Mouse (Mus musculus) CH12.LX (cell line): ENCODE measurements around the gene Becn1. TPM values are rescaled to one million over a fixed set of nuclear protein-coding genes. Genes with fewer than 3 reads are reported as not detected.

Source experiments
- DNase-seq: peaks from one replicate; pipeline ENCODE4 v3.0.0-alpha.2; 2013; ENCODE audit errors: extremely low read depth
- H3K27ac ChIP-seq: 2 replicates; pipeline ENCODE4 v1.5.1; 2012; ENCODE audit warnings: low read depth, mild to moderate bottlenecking, control low read depth, moderate library complexity; ENCODE audit not compliant: insufficient read depth
- H3K27me3 ChIP-seq: replicated peaks from 2 replicates; pipeline ENCODE3; 2012; ENCODE audit warnings: inconsistent platforms
- H3K36me3 ChIP-seq, 2 experiments: replicated peaks in 1 of 2; 2 replicates each; pipeline versions ENCODE3 to v1.6.1; 2012; ENCODE audit warnings: inconsistent platforms in 1 of 2, low read length in 1 of 2, mild to moderate bottlenecking in 1 of 2, mixed read lengths in 1 of 2, moderate library complexity in 1 of 2; ENCODE audit not compliant: control insufficient read depth in 1 of 2, insufficient read depth in 1 of 2
- H3K4me1 ChIP-seq, 2 experiments: 2 replicates each; pipeline ENCODE4 v1.6.1; 2012; ENCODE audit warnings: inconsistent platforms in 1 of 2, moderate library complexity in 1 of 2; ENCODE audit not compliant: insufficient read depth in 2 of 2, control insufficient read depth in 1 of 2
- H3K4me2 ChIP-seq: 2 replicates; pipeline ENCODE4 v1.6.1; 2012; ENCODE audit warnings: low read depth, mild to moderate bottlenecking, control low read depth; ENCODE audit not compliant: poor library complexity, insufficient read depth, severe bottlenecking
- H3K4me3 ChIP-seq, 3 experiments: fragments of 150-350 bp in 1 of 3; sonication (generic) in 1 of 3; replicated peaks in 1 of 3; 2 replicates each; pipeline versions ENCODE3 to v1.5.1; 2011 to 2012; ENCODE audit warnings: low read depth in 2 of 3, low read length in 2 of 3, mild to moderate bottlenecking in 2 of 3, moderate library complexity in 2 of 3, control low read depth in 1 of 3, improper control_type of control experiment in 1 of 3, inconsistent platforms in 1 of 3, mixed read lengths in 1 of 3; ENCODE audit not compliant: poor library complexity in 1 of 3
- H3K79me2 ChIP-seq: replicated peaks from 2 replicates; pipeline ENCODE4 v1.6.1; 2012; ENCODE audit warnings: mild to moderate bottlenecking, moderate library complexity; ENCODE audit not compliant: control insufficient read depth, poor library complexity, insufficient read depth, severe bottlenecking; ENCODE audit errors: extremely low read depth
- H3K9ac ChIP-seq: 2 replicates; pipeline ENCODE4 v1.6.1; 2012; ENCODE audit warnings: low read depth, mild to moderate bottlenecking, control low read depth, moderate library complexity; ENCODE audit not compliant: insufficient read depth
- H3K9me3 ChIP-seq: replicated peaks from 2 replicates; pipeline ENCODE3; 2012; ENCODE audit warnings: low read length, inconsistent platforms, mixed read lengths
- BHLHE40 ChIP-seq: IDR thresholded peaks from 2 replicates; pipeline ENCODE4 v1.6.1; 2011; ENCODE audit warnings: mild to moderate bottlenecking, low read depth, low read length, improper control_type of control experiment
- CHD2 ChIP-seq: IDR thresholded peaks from 2 replicates; pipeline ENCODE4 v1.6.1; 2011; ENCODE audit warnings: low read length, improper control_type of control experiment
- CTCF ChIP-seq, 2 experiments: IDR thresholded peaks in 1 of 2; conservative IDR thresholded peaks in 1 of 2; 2 replicates each; pipeline ENCODE4 v1.5.1; 2011 to 2012; ENCODE audit warnings: low read depth in 2 of 2, low read length in 2 of 2, improper control_type of control experiment in 1 of 2, inconsistent platforms in 1 of 2, mild to moderate bottlenecking in 1 of 2, moderate library complexity in 1 of 2
- ELF1 ChIP-seq: IDR thresholded peaks from 2 replicates; pipeline ENCODE4 v1.6.1; 2014; ENCODE audit warnings: low read depth, mild to moderate bottlenecking, inconsistent platforms, low read length, improper control_type of control experiment
- ETS1 ChIP-seq: conservative IDR thresholded peaks from 2 replicates; pipeline ENCODE4 v1.6.1; 2012; ENCODE audit warnings: low read depth, mild to moderate bottlenecking, inconsistent platforms, low read length, improper control_type of control experiment, moderate library complexity
- IRF4 ChIP-seq: IDR thresholded peaks from 2 replicates; pipeline ENCODE4 v1.6.1; 2014; ENCODE audit warnings: low read depth, mild to moderate bottlenecking, inconsistent platforms, low read length, improper control_type of control experiment
- KAT2A ChIP-seq: IDR thresholded peaks from 2 replicates; pipeline ENCODE4 v1.6.1; 2012; ENCODE audit warnings: low read length, improper control_type of control experiment, inconsistent platforms; ENCODE audit not compliant: insufficient replicate concordance
- MAX ChIP-seq: IDR thresholded peaks from 2 replicates; pipeline ENCODE4 v1.6.1; 2011; ENCODE audit warnings: low read length, improper control_type of control experiment
- MAZ ChIP-seq: IDR thresholded peaks from 2 replicates; pipeline ENCODE4 v1.6.1; 2012; ENCODE audit warnings: low read depth, mild to moderate bottlenecking, inconsistent platforms, low read length, improper control_type of control experiment, moderate library complexity
- MEF2A ChIP-seq: IDR thresholded peaks from 2 replicates; pipeline ENCODE4 v1.6.1; 2014; ENCODE audit warnings: low read depth, mild to moderate bottlenecking, inconsistent platforms, low read length, improper control_type of control experiment, borderline replicate concordance
- MXI1 ChIP-seq: IDR thresholded peaks from 2 replicates; pipeline ENCODE4 v1.6.1; 2011; ENCODE audit warnings: mild to moderate bottlenecking, low read depth, low read length, improper control_type of control experiment
- MYC ChIP-seq: IDR thresholded peaks from 2 replicates; pipeline ENCODE4 v1.6.1; 2011; ENCODE audit warnings: low read depth, mild to moderate bottlenecking, improper control_type of control experiment, low read length
- NELFE ChIP-seq: IDR thresholded peaks from 2 replicates; pipeline ENCODE4 v1.6.1; 2011; ENCODE audit warnings: low read depth, low read length, improper control_type of control experiment
- NRF1 ChIP-seq: IDR thresholded peaks from 2 replicates; pipeline ENCODE4 v1.6.1; 2014; ENCODE audit warnings: low read depth, mild to moderate bottlenecking, inconsistent platforms, low read length, improper control_type of control experiment, moderate library complexity
- POLR2A ChIP-seq: IDR thresholded peaks from 2 replicates; pipeline ENCODE4 v1.6.1; 2011; ENCODE audit warnings: low read depth, mild to moderate bottlenecking, improper control_type of control experiment, low read length
- POLR2AphosphoS2 ChIP-seq: IDR thresholded peaks from 2 replicates; pipeline ENCODE4 v1.6.1; 2011; ENCODE audit warnings: low read depth, low read length, improper control_type of control experiment
- RAD21 ChIP-seq: IDR thresholded peaks from 2 replicates; pipeline ENCODE4 v1.6.1; 2011; ENCODE audit warnings: low read depth, mild to moderate bottlenecking, low read length, improper control_type of control experiment, moderate library complexity
- RCOR1 ChIP-seq: conservative IDR thresholded peaks from 2 replicates; pipeline ENCODE4 v1.6.1; 2012; ENCODE audit warnings: low read depth, mild to moderate bottlenecking, inconsistent platforms, low read length, improper control_type of control experiment
- SIN3A ChIP-seq: IDR thresholded peaks from 2 replicates; pipeline ENCODE4 v1.6.1; 2012; ENCODE audit warnings: low read length, improper control_type of control experiment, inconsistent platforms
- SMC3 ChIP-seq: IDR thresholded peaks from 2 replicates; pipeline ENCODE4 v1.6.1; 2011; ENCODE audit warnings: low read depth, low read length, improper control_type of control experiment
- TBP ChIP-seq: conservative IDR thresholded peaks from 2 replicates; pipeline ENCODE4 v1.6.1; 2011; ENCODE audit warnings: low read depth, low read length, improper control_type of control experiment
- ZMIZ1 ChIP-seq: IDR thresholded peaks from 2 replicates; pipeline ENCODE4 v1.6.1; 2012; ENCODE audit warnings: low read depth, mild to moderate bottlenecking, inconsistent platforms, low read length, improper control_type of control experiment
- dilution Hi-C: fragments of 300-500 bp; cut with MboI; formaldehyde crosslinking; loops from 2 replicates; pipeline ENCODE4 v1.14.3; 2020; ENCODE audit warnings: low sequenced_read_pairs; ENCODE audit not compliant: extremely low pct_unique_long_range_greater_than_20kb, extremely low pct_ligation_motif_present
- in situ Hi-C: fragments of 300-500 bp; cut with MboI; formaldehyde crosslinking; loops from 3 replicates; pipeline ENCODE4 v1.14.3; 2019; ENCODE audit warnings: low sequenced_read_pairs, low pct_ligation_motif_present, low pct_unique_long_range_greater_than_20kb, mixed read lengths
- polyA plus RNA-seq: library from polyadenylated mRNA; unstranded; fragments of >175 nt; gene quantifications from 2 replicates; pipeline ENCODE4 v1.2.1, GENCODE M21; 2012; ENCODE audit warnings: low read depth; ENCODE audit not compliant: insufficient read length
- total RNA-seq, 2 experiments: library from RNA; depleted of rRNA; stranded (reverse); fragments of 300-350 nt in 1 of 2; fragments of >200 nt in 1 of 2; gene quantifications; 2 replicates each; pipeline ENCODE4 v1.2.3; 2012 to 2014

Becn1 gene
- total and polyA plus RNA-seq, 3 experiments, result 177 to 280 (median 224) TPM

DNA sequence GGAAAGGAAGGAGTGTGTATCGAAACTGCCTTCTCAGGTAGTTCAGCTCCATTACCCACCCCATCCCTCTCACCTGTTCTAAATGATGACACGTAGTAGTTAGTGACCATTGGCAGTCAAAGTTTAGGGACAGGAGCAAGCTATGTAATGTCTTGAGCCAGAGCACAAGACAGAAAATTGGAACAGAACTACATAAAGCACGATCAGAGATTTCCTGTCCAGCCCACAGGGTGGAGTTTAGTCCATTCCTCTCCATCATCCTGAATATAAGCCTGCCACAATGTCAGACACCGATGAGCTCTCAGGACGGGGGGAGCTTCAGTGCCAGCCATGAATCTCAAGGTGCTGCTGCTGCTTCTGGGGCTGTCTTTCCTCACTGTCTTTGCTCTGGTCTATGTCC is 22.7 kb upstream of the Becn1 start, which contains the start of gene Aoc2:
Gene Aoc2 (plus strand): TSS at position 301 of the 400 bp plus-strand sequence.
- TF ChIP-seq SIN3A (no peak), POLR2A (peak; percentile 33; the same call in 1 of the 2 replicates), MAZ (no peak), MXI1 (no peak), MAX (no peak)
- TF ChIP-seq, all 38 proteins: peak for 1
- DNase-seq, result no peak
- H3K27ac ChIP-seq, result no peak within 1 kb of the TSS
- dilution Hi-C loops, result no loop called here
- no peaks in the 10 kb centered on the region for H3K27me3 ChIP-seq
- H3K4me3 ChIP-seq, result no peak within 1 kb of the TSS
- peaks cover 0 to 6% of the 10 kb centered on the region in 2 experiments; a peak in 1 of 4 replicates for H3K4me1 ChIP-seq
- H3K4me2 ChIP-seq, result no peak within 1 kb of the TSS
- in situ Hi-C loops, result no loop called here
- no peaks in the 10 kb centered on the region for H3K9me3 ChIP-seq
- H3K36me3 ChIP-seq, result peaks cover 70 to 91% of the 10 kb centered on the region in 2 experiments
- no peaks in the 10 kb centered on the region for H3K79me2 ChIP-seq
- H3K9ac ChIP-seq, result no peak within 1 kb of the TSS

DNA sequence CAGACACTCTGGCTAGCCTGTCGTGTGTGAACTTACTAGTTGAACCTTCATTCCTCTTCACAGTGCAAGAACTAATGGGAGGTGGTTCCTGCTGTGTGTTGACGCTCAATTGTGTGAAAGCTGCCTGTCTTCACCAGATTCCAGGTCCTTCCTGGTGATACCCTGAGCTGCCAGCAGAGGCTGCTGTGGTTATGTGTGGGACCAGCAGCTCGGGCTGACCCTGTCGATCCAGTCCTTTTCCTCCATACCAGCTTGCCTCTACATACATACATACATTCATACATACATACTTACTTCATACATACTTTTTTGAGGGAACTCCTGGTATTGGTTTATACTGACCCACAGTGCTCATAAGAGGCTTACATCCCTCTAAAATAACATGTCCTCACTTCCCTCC is 21.5 kb upstream of the Becn1 start:
- Histone ChIP-seq H3K36me3 (peaks cover 81 to 95% of the 10 kb centered on the region in 2 experiments), H3K4me1 (peaks cover 0 to 13% of the 10 kb centered on the region in 2 experiments; a peak in 1 of 4 replicates), H3K9me3 (no peaks in the 10 kb centered on the region), H3K9ac (no peak overlapping the region), H3K4me3 (no peak overlapping the region), H3K79me2 (peaks cover 10% of the 10 kb centered on the region), H3K27ac (no peak overlapping the region), H3K4me2 (no peak overlapping the region), H3K27me3 (no peaks in the 10 kb centered on the region)
- dilution Hi-C loops (no loop called here), in situ Hi-C loops (no loop called here)
- peak; percentile 49 for DNase-seq
- TF ChIP-seq BHLHE40, result no peak
- TF ChIP-seq RAD21, result peak; percentile 72
- TF ChIP-seq MYC, result no peak
- TF ChIP-seq CTCF (conservative IDR thresholded peaks at IDR 0.05 in 1 of 2, IDR thresholded peaks at IDR 0.05 in 1 of 2; ENCODE audit: low read depth in 2 of 2, low read length in 2 of 2), result peak; percentile 84
- TF ChIP-seq POLR2AphosphoS2, result 0 out of 2 replicates have a peak, but pooled peaks have one; percentile 20
- TF ChIP-seq SMC3, result peak; percentile 82

DNA sequence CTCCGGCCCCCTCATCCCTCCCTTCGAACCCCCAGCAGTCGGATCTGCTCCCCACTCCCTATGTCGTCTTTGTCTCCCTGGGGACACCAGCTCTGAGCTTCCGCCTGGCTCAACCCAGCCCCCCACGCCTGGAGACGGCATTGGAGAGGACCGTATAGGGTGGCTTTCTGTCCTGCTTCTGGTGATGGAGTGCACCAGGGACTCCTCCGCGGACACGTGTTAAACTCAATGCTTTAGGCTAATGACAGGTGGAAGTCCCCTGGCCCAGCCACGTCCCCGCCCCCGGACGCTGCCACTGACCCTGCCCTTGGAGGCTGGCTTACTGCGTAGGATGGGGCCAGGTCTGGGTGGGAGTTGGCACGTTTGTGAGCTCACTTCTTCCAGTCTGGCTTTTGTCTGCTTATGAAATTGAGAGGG is 14.4 kb upstream of the Becn1 start:
- Histone ChIP-seq H3K4me1 (peaks cover 6 to 28% of the 10 kb centered on the region in 2 experiments), H3K9me3 (no peaks in the 10 kb centered on the region), H3K9ac (peak overlapping the region; percentile 93), H3K79me2 (peaks cover 36% of the 10 kb centered on the region), H3K27me3 (no peaks in the 10 kb centered on the region), H3K4me3 (peak overlapping the region; percentile 90 to 97 (median 94)), H3K27ac (peak overlapping the region; percentile 75), H3K4me2 (peak overlapping the region; percentile 99), H3K36me3 (peaks cover 35 to 42% of the 10 kb centered on the region in 2 experiments)
- dilution Hi-C loops, result no loop called here
- no peak for TF ChIP-seq MEF2A
- TF ChIP-seq NRF1, result peak; percentile 24; the same call in 1 of the 2 replicates
- 0 out of 2 replicates have a peak, but pooled peaks have one; percentile 1 for TF ChIP-seq ZMIZ1
- peak; percentile 86 for TF ChIP-seq SIN3A
- TF ChIP-seq BHLHE40, result peak; percentile 84
- TF ChIP-seq ETS1, result peak; percentile 55
- no peak for TF ChIP-seq RAD21
- TF ChIP-seq CHD2, result peak; percentile 60; the same call in 1 of the 2 replicates
- TF ChIP-seq MXI1, result peak; percentile 91
- TF ChIP-seq MYC, result peak; percentile 87
- no peak for TF ChIP-seq TBP
- TF ChIP-seq MAX, result peak; percentile 88
- 0 out of 2 replicates have a peak, but pooled peaks have one; percentile 5 for TF ChIP-seq ELF1
- 0 out of 2 replicates have a peak, but pooled peaks have one; percentile 37 for TF ChIP-seq KAT2A
- 0 out of 2 replicates have a peak, but pooled peaks have one; percentile 1 for TF ChIP-seq IRF4
- peak; percentile 41; the same call in 1 of the 2 replicates for TF ChIP-seq NELFE
- no peak for TF ChIP-seq RCOR1
- no peak for TF ChIP-seq POLR2AphosphoS2
- no peak for TF ChIP-seq POLR2A
- DNase-seq, result peak; percentile 72
- in situ Hi-C loops, result no loop called here
